In genomic region chr10:23671494-23671893, GRCm38 (mm10) we compare ENCODE assay signal across 8 mouse cellular contexts.
DNase-seq lines count a peak whose midpoint lies in the region; ATAC-seq and TF ChIP-seq lines count a peak whose summit lies in the region.

No protein-coding gene starts in this region.

- no peak for ATAC-seq in hindbrain, embryonic 11.5 days (ENCODE audit: low FRiP score)
- no peak for ATAC-seq in hindbrain, embryonic 14.5 days (ENCODE audit: low FRiP score)

- in situ Hi-C loops in ES-E14 (cut with MboI; ENCODE audit: low sequenced_read_pairs in 2 of 2, unreplicated experiment in 2 of 2), result no loop called here

- DNase-seq in hindbrain, embryonic 11.5 days (ENCODE audit: low spot score), result peak; percentile 65
- no peak for DNase-seq in hindbrain, embryonic 14.5 days (ENCODE audit: low spot score)
- DNase-seq in 3T3-L1 (ENCODE audit: low read depth, low spot score) (peak; percentile 49), ES-E14 (ENCODE audit: low read depth, low spot score) (peak; percentile 29), MN1 (ENCODE audit: low spot score) (no peak)
- peak; percentile 61 for DNase-seq in embryo, embryonic 10.5 days (ENCODE audit: low spot score)
- no peak for DNase-seq in ovary, postnatal 14 days (ENCODE audit: low spot score)

- no peak overlapping the region for H3K27ac ChIP-seq in hindbrain, embryonic 11.5 days (ENCODE audit: low read depth, low read length)
- H3K27ac ChIP-seq in hindbrain, embryonic 14.5 days, result no peak overlapping the region
- no peak overlapping the region for H3K27ac ChIP-seq in ES-E14 (ENCODE audit: insufficient read depth, low read depth, low read length, poor library complexity, severe bottlenecking)

- no peaks in the 10 kb centered on the region for H3K36me3 ChIP-seq in hindbrain, embryonic 11.5 days (ENCODE audit: control insufficient read depth, insufficient read depth, low read length)
- H3K36me3 ChIP-seq in hindbrain, embryonic 14.5 days (replicated peaks; ENCODE audit: control insufficient read depth, insufficient read depth), result no peaks in the 10 kb centered on the region
- H3K36me3 ChIP-seq in ES-E14 (ENCODE audit: control insufficient read depth, insufficient read depth, low read length, poor library complexity, severe bottlenecking) (no peaks in the 10 kb centered on the region), myocyte (ENCODE audit: control insufficient read depth, insufficient read depth) (no peaks in the 10 kb centered on the region)

- H3K79me2 ChIP-seq in myocyte (ENCODE audit: control insufficient read depth, insufficient read depth), result no peaks in the 10 kb centered on the region

- H3K4me3 ChIP-seq in hindbrain, embryonic 11.5 days (ENCODE audit: low read depth, low read length), result no peak overlapping the region
- no peak overlapping the region for H3K4me3 ChIP-seq in hindbrain, embryonic 14.5 days (replicated peaks; ENCODE audit: low read length)
- H3K4me3 ChIP-seq in ES-E14 (ENCODE audit: insufficient read depth in 1 of 2, low read depth in 1 of 2, low read length in 2 of 2, poor library complexity in 1 of 2, severe bottlenecking in 1 of 2) (no peak overlapping the region), myocyte (no peak overlapping the region)

- no peak overlapping the region for H3ac ChIP-seq in myocyte (ENCODE audit: control insufficient read depth, insufficient read length)

- no peaks in the 10 kb centered on the region for H3K27me3 ChIP-seq in hindbrain, embryonic 11.5 days (ENCODE audit: control insufficient read depth, insufficient read depth, low read length)
- H3K27me3 ChIP-seq in hindbrain, embryonic 14.5 days (ENCODE audit: control insufficient read depth, insufficient read depth, low read length), result no peaks in the 10 kb centered on the region
- H3K27me3 ChIP-seq in myocyte (ENCODE audit: control insufficient read depth, insufficient read depth, insufficient read length), result no peaks in the 10 kb centered on the region

- no peaks in the 10 kb centered on the region for H3K9me3 ChIP-seq in hindbrain, embryonic 11.5 days (ENCODE audit: control insufficient read depth, low read length)
- no peaks in the 10 kb centered on the region for H3K9me3 ChIP-seq in hindbrain, embryonic 14.5 days (ENCODE audit: control insufficient read depth, low read length)
- no peaks in the 10 kb centered on the region for H3K9me3 ChIP-seq in ES-E14 (ENCODE audit: control insufficient read depth, insufficient read depth, low read depth, low read length)

- no peak overlapping the region for H3K4me2 ChIP-seq in hindbrain, embryonic 11.5 days (replicated peaks; ENCODE audit: low read depth, low read length)
- H3K4me2 ChIP-seq in hindbrain, embryonic 14.5 days (replicated peaks), result no peak overlapping the region
- H3K4me2 ChIP-seq in myocyte (ENCODE audit: low read depth), result peak overlapping the region; percentile 26

- no peak overlapping the region for H3K9ac ChIP-seq in hindbrain, embryonic 11.5 days (ENCODE audit: low read depth, low read length)
- no peak overlapping the region for H3K9ac ChIP-seq in hindbrain, embryonic 14.5 days
- H3K9ac ChIP-seq in ES-E14 (ENCODE audit: insufficient read depth, low read depth, low read length, poor library complexity, severe bottlenecking), result no peak overlapping the region

- no peak for TF ChIP-seq POLR2A in myocyte (IDR thresholded peaks at IDR 0.05; ENCODE audit: insufficient read length, low read depth)

- WGBS in hindbrain, embryonic 11.5 days, result 31% methylated on average over 8 of the region's 8 CpGs
- 33% methylated on average over 8 of the region's 8 CpGs for WGBS in hindbrain, embryonic 14.5 days

- peaks cover 4% of the 10 kb centered on the region for H3K4me1 ChIP-seq in hindbrain, embryonic 11.5 days (replicated peaks; ENCODE audit: control insufficient read depth, insufficient read depth, low read length)
- peaks cover 5% of the 10 kb centered on the region; the same call in 1 of the 2 replicates for H3K4me1 ChIP-seq in hindbrain, embryonic 14.5 days (replicated peaks; ENCODE audit: control insufficient read depth, insufficient read depth, low read length)
- H3K4me1 ChIP-seq in ES-E14 (ENCODE audit: control insufficient read depth in 2 of 2, insufficient read depth in 2 of 2, low read length in 2 of 2, poor library complexity in 1 of 2), result no peaks in the 10 kb centered on the region

TF ChIP-seq in ES-E14, 5 proteins besides CTCF, POLR2A, EP300 and RAD21:
- no peak for TF ChIP-seq HCFC1 (IDR thresholded peaks at IDR 0.05; ENCODE audit: borderline replicate concordance, insufficient read depth, low read length)
- TF ChIP-seq ZNF384 (IDR thresholded peaks at IDR 0.05; ENCODE audit: low read depth, low read length), result no peak

TF ChIP-seq in myocyte, 11 proteins besides CTCF, POLR2A, EP300 and RAD21:
- TF ChIP-seq TCF12 (IDR thresholded peaks at IDR 0.05; ENCODE audit: insufficient read depth, poor library complexity, severe bottlenecking), result no peak
- no peak for TF ChIP-seq REST (IDR thresholded peaks at IDR 0.05; ENCODE audit: insufficient read depth, insufficient read length)
- no peak for TF ChIP-seq CEBPB (IDR thresholded peaks at IDR 0.05; ENCODE audit: insufficient read depth, poor library complexity, severe bottlenecking)
- no peak for TF ChIP-seq SRF (IDR thresholded peaks at IDR 0.05; ENCODE audit: control insufficient read depth, insufficient read length, low read depth)
- TF ChIP-seq MYOG (IDR thresholded peaks at IDR 0.05; ENCODE audit: control insufficient read depth in 1 of 3, insufficient read depth in 1 of 3, insufficient read length in 2 of 3, low read depth in 2 of 3), result no peak
- TF ChIP-seq MYOD1 (IDR thresholded peaks at IDR 0.05; ENCODE audit: control insufficient read depth in 1 of 3, insufficient read length in 2 of 3, low read depth in 2 of 3), result no peak
- no peak for TF ChIP-seq TCF3 (IDR thresholded peaks at IDR 0.05; ENCODE audit: insufficient read length, low read depth)
- no peak for TF ChIP-seq MAX (IDR thresholded peaks at IDR 0.05; ENCODE audit: low read depth)

Comparison
In these comparisons a context has a peak if more than half of its experiments do, and no peak if none do; other contexts are left out.
1. DNase-seq: peak in hindbrain, embryonic 11.5 days (single experiment), 3T3-L1 (single experiment), ES-E14 (single experiment) and embryo, embryonic 10.5 days (single experiment); none in hindbrain, embryonic 14.5 days (single experiment), MN1 (single experiment) and ovary, postnatal 14 days (single experiment).